In the genomic region with DNA sequence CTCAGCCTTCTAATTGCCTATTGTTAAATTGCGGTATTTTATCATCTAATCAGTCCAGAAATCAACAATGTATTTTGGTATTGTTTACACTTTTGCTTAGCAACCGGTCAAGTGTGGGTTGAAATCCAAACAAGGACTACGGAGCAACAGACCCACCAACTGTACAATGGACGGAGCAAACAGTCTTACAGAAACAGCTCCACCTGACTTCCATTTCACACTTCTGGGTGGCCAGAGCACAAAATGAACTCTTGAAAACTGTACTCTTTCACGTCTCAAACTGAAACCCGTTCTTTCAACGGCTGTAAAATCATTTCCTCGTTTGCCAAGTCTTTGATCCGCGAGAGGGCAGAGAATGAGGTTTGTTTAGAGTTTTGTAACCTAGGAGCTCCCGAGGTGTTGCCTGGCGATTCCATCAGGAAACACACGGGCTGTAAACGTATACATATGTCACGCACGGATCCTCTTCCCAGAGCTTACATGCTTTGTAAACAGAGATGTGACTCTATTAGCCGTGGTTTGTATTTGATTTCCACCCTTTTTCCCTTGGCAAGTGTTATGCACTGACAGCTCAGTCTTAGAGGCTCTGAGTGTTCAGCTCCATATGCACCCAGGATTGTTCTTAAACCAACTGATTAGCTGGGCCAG, we compare ENCODE assay signal across 10 mouse cellular contexts.
DNase-seq lines count a peak whose midpoint lies in the region; ATAC-seq and TF ChIP-seq lines count a peak whose summit lies in the region.
"Had no signal": no experiment of that assay in that cellular context is flagged by ENCODE, and none has a peak within 500 bp of the region (broad histone marks: within the 10 kb centered on the region; RNA-seq: fewer than 3 reads in every experiment).

No protein-coding gene starts in this region.

- no peak for TF ChIP-seq POLR2A in limb, embryonic 14.5 days (IDR thresholded peaks at IDR 0.05; ENCODE audit: borderline replicate concordance, extremely low read depth, insufficient read depth, insufficient read length)

- H3K4me1 ChIP-seq in heart, embryonic 10.5 days = no peaks in the 10 kb centered on the region
- peaks cover 6% of the 10 kb centered on the region for H3K4me1 ChIP-seq in limb, embryonic 14.5 days (ENCODE audit: control insufficient read depth, insufficient read depth, low read length)
- H3K4me1 ChIP-seq in stomach, postnatal 0 days (replicated peaks; ENCODE audit: control insufficient read depth, insufficient read depth) = no peaks in the 10 kb centered on the region

- no peak overlapping the region for H3K4me3 ChIP-seq in heart, embryonic 10.5 days
- H3K4me3 ChIP-seq in limb, embryonic 14.5 days (replicated peaks; ENCODE audit: low read length) = no peak overlapping the region
- peak overlapping the region; percentile 1; the same call in 1 of the 2 replicates for H3K4me3 ChIP-seq in stomach, postnatal 0 days (ENCODE audit: low read depth, low read length)

- peak overlapping the region; percentile 33 for H3K4me2 ChIP-seq in limb, embryonic 14.5 days (replicated peaks; ENCODE audit: low read depth, low read length, severe bottlenecking)
- H3K4me2 ChIP-seq in stomach, postnatal 0 days (replicated peaks; ENCODE audit: low read depth) = peak overlapping the region; percentile 37

- peak overlapping the region; percentile 21; the same call in 1 of the 2 replicates for H3K9ac ChIP-seq in limb, embryonic 14.5 days (ENCODE audit: low read depth, low read length, severe bottlenecking)
- no peak overlapping the region for H3K9ac ChIP-seq in stomach, postnatal 0 days (ENCODE audit: low read length)
- H3K9ac ChIP-seq: forebrain, postnatal 0 days had no signal

- H3K9me3 ChIP-seq in heart, embryonic 10.5 days = no peaks in the 10 kb centered on the region
- H3K9me3 ChIP-seq in limb, embryonic 14.5 days (ENCODE audit: control insufficient read depth, low read length) = no peaks in the 10 kb centered on the region
- no peaks in the 10 kb centered on the region for H3K9me3 ChIP-seq in stomach, postnatal 0 days (ENCODE audit: control insufficient read depth, low read length)

- 81% methylated on average over 17 of the region's 17 CpGs for WGBS in heart, embryonic 10.5 days
- 27% methylated on average over 17 of the region's 17 CpGs for WGBS in limb, embryonic 14.5 days
- WGBS in stomach, postnatal 0 days = 12% methylated on average over 17 of the region's 17 CpGs

- H3K27ac ChIP-seq in heart, embryonic 10.5 days = no peak overlapping the region
- no peak overlapping the region for H3K27ac ChIP-seq in limb, embryonic 14.5 days (replicated peaks; ENCODE audit: low read depth, low read length)
- no peak overlapping the region for H3K27ac ChIP-seq in stomach, postnatal 0 days (replicated peaks)

- H3K36me3 ChIP-seq in heart, embryonic 10.5 days = no peaks in the 10 kb centered on the region
- no peaks in the 10 kb centered on the region for H3K36me3 ChIP-seq in limb, embryonic 14.5 days (ENCODE audit: control insufficient read depth, insufficient read depth, low read length)
- H3K36me3 ChIP-seq in stomach, postnatal 0 days (ENCODE audit: control insufficient read depth, insufficient read depth, low read length) = no peaks in the 10 kb centered on the region

- TF ChIP-seq EP300 in stomach, postnatal 0 days (optimal IDR thresholded peaks at IDR 0.05) = no peak

- peak; percentile 50; the same call in 1 of the 2 replicates for ATAC-seq in limb, embryonic 14.5 days (ENCODE audit: low FRiP score, low read depth)
- no peak for ATAC-seq in stomach, postnatal 0 days (ENCODE audit: low FRiP score, low TSS enrichment)
- ATAC-seq: forebrain, postnatal 0 days had no signal

- H3K27me3 ChIP-seq in heart, embryonic 10.5 days (ENCODE audit: insufficient read depth, poor library complexity, severe bottlenecking) = no peaks in the 10 kb centered on the region
- no peaks in the 10 kb centered on the region for H3K27me3 ChIP-seq in limb, embryonic 14.5 days (ENCODE audit: control insufficient read depth, insufficient read depth, low read length)
- H3K27me3 ChIP-seq in stomach, postnatal 0 days (ENCODE audit: control insufficient read depth, insufficient read depth, low read length) = no peaks in the 10 kb centered on the region

- TF ChIP-seq CTCF in stomach, postnatal 0 days (IDR thresholded peaks at IDR 0.05; ENCODE audit: low read depth) = no peak

- DNase-seq in heart, embryonic 10.5 days (ENCODE audit: low spot score) = peak; percentile 28
- DNase-seq in heart, postnatal 4 days = no peak
- peak; percentile 4 for DNase-seq in thymus, postnatal 0 days (ENCODE audit: low spot score)
- DNase-seq in thymus, postnatal 25 days = no peak
- peak; percentile 22 for DNase-seq in limb, embryonic 14.5 days (ENCODE audit: low spot score)
- peak; percentile 31 for DNase-seq in stomach, postnatal 0 days (ENCODE audit: low spot score)
- DNase-seq in thymus, postnatal 36 days = no peak
- no peak for DNase-seq in T-cell, adult 2 months (ENCODE audit: low spot score)
- DNase-seq: B cell, adult 2 months; forebrain, postnatal 0 days had no signal

Comparison
In these comparisons a context has a peak if more than half of its experiments do, and no peak if none do; other contexts are left out.
1. DNase-seq: peak in heart, embryonic 10.5 days (single experiment), thymus, postnatal 0 days (single experiment), limb, embryonic 14.5 days (single experiment) and stomach, postnatal 0 days (single experiment); none in heart, postnatal 4 days (single experiment), thymus, postnatal 25 days (single experiment), thymus, postnatal 36 days (0 of 2) and T-cell, adult 2 months (single experiment).